Mouse (Mus musculus) cerebellum, postnatal 25 days (tissue): Measurements from ENCODE around the gene Aacs.
"Not testable (repeated sequence)": the region's sequence is repeated elsewhere in the genome, so short reads cannot be mapped to it uniquely, and the experiment has no call there.

Source experiments
- DNase-seq, 2 experiments: peaks; one replicate each; pipeline ENCODE4 v3.0.0; 2021; ENCODE audit warnings: mixed read lengths in 2 of 2

The Aacs gene

GRCm38 (mm10) chr5:125466483-125466882 lies 9.1 kb upstream of the Aacs start:
- DNase-seq, result no peak

GRCm38 (mm10) chr5:125467261-125467660 lies 8.4 kb upstream of the Aacs start:
- DNase-seq, result no peak

- no peak for DNase-seq
Measured at GRCm38 (mm10) chr5:125470713-125471112, 4.9 kb upstream of the Aacs start.

GRCm38 (mm10) chr5:125472796-125473475 lies 2.7 kb upstream of the Aacs start:
- DNase-seq, result no peak

GRCm38 (mm10) chr5:125475030-125475429 lies 584 bp upstream of the Aacs start:
- no peak for DNase-seq

- DNase-seq, result peak; percentile 54 to 57
Measured at GRCm38 (mm10) chr5:125476286-125476625, 642 bp downstream of the Aacs start.

GRCm38 (mm10) chr5:125476799-125477198 lies 1.2 kb downstream of the Aacs start:
- DNase-seq, result peak; percentile 67 to 73

- peak in 1 of 2 experiments; percentile 33 for DNase-seq
Measured at GRCm38 (mm10) chr5:125477533-125477932, 1.9 kb downstream of the Aacs start.

GRCm38 (mm10) chr5:125478037-125478436 lies 2.4 kb downstream of the Aacs start:
- DNase-seq, result no peak

GRCm38 (mm10) chr5:125479376-125479775 lies 3.8 kb downstream of the Aacs start:
- no peak for DNase-seq

GRCm38 (mm10) chr5:125480434-125481231 lies 5.0 kb downstream of the Aacs start:
- DNase-seq, result no peak

- DNase-seq, result no peak
Measured at GRCm38 (mm10) chr5:125482474-125482873, 6.9 kb downstream of the Aacs start.

- DNase-seq, result no peak
Measured at GRCm38 (mm10) chr5:125483712-125484611, 8.3 kb downstream of the Aacs start.

GRCm38 (mm10) chr5:125485031-125485778 lies 9.6 kb downstream of the Aacs start:
- DNase-seq, result no peak

GRCm38 (mm10) chr5:125486088-125486487 lies 10.5 kb downstream of the Aacs start:
- DNase-seq, result peak in 1 of 2 experiments; percentile 65

GRCm38 (mm10) chr5:125487375-125488115 lies 11.9 kb downstream of the Aacs start:
- peak; percentile 77 to 85 for DNase-seq

- DNase-seq, result peak in 1 of 2 experiments; percentile 40
Measured at GRCm38 (mm10) chr5:125488116-125488455, 12.5 kb downstream of the Aacs start.

GRCm38 (mm10) chr5:125488953-125489352 lies 13.3 kb downstream of the Aacs start:
- not testable (repeated sequence) for DNase-seq

- DNase-seq, result peak; percentile 77 to 80
Measured at GRCm38 (mm10) chr5:125491107-125491506, 15.5 kb downstream of the Aacs start.

GRCm38 (mm10) chr5:125492379-125493092 lies 16.9 kb downstream of the Aacs start:
- DNase-seq, result peak in 1 of 2 experiments; percentile 36

- peak in 1 of 2 experiments; percentile 43 for DNase-seq
Measured at GRCm38 (mm10) chr5:125493093-125493423, 17.4 kb downstream of the Aacs start.
